19 mouse cellular contexts compared by ENCODE assay signal in genomic region chr15:12314584-12314983, GRCm38 (mm10). TPM values are rescaled to one million over a fixed set of nuclear protein-coding genes. Genes with fewer than 3 reads are reported as not detected.
"Had no signal": no experiment of that assay in that cellular context is flagged by ENCODE, and none has a peak within 500 bp of the region (broad histone marks: within the 10 kb centered on the region; RNA-seq: fewer than 3 reads in every experiment).

No protein-coding gene starts in this region.

- H3K36me3 ChIP-seq: midbrain, embryonic 10.5 days; midbrain, embryonic 12.5 days; neural tube, embryonic 13.5 days; neural tube, embryonic 15.5 days had no signal

- H3K9ac ChIP-seq: lung, embryonic 14.5 days; midbrain, embryonic 12.5 days; neural tube, embryonic 13.5 days; neural tube, embryonic 15.5 days had no signal

- H3K4me2 ChIP-seq: lung, embryonic 14.5 days; midbrain, embryonic 12.5 days; neural tube, embryonic 13.5 days; neural tube, embryonic 15.5 days had no signal

- H3K4me3 ChIP-seq: midbrain, embryonic 10.5 days; midbrain, embryonic 12.5 days; myocyte; neural tube, embryonic 13.5 days; neural tube, embryonic 15.5 days had no signal

- ATAC-seq: midbrain, embryonic 16.5 days had no signal

- H3K9me3 ChIP-seq: midbrain, embryonic 10.5 days; midbrain, embryonic 12.5 days; neural tube, embryonic 13.5 days; neural tube, embryonic 15.5 days had no signal

- H3K27me3 ChIP-seq: neural tube, embryonic 15.5 days had no signal

- H3K27ac ChIP-seq: midbrain, embryonic 10.5 days; midbrain, embryonic 12.5 days; neural tube, embryonic 13.5 days; neural tube, embryonic 15.5 days had no signal

- H3K4me1 ChIP-seq: midbrain, embryonic 10.5 days; midbrain, embryonic 12.5 days; neural tube, embryonic 13.5 days; neural tube, embryonic 15.5 days had no signal

- DNase-seq: lung, embryonic 14.5 days; lung, postnatal 10 days; lung, postnatal 4 days; midbrain, embryonic 14.5 days; retina, postnatal 1 day; right cerebral cortex, adult 18-20 months; right cerebral cortex, postnatal 25 days; right cerebral cortex, postnatal 4 days; spleen, adult 18-20 months; thymus, adult 18-20 months; thymus, postnatal 14 days; thymus, postnatal 36 days had no signal

RNA-seq across cellular contexts. Expression of gene 1810049J17Rik, which starts 7.1 kb away (rescaled TPM):
- polyA plus RNA-seq: midbrain, embryonic 16.5 days; neural tube, embryonic 15.5 days; small intestine, adult 2 months had no signal
